Mouse (Mus musculus) heart, embryonic 14.5 days (tissue): ENCODE results near the gene Rora. TPM values are rescaled to one million over a fixed set of nuclear protein-coding genes. Genes with fewer than 3 reads are reported as not detected.

ENCODE experiments used
- ATAC-seq: fragments of 200-750 bp; cut with Nextera tagmentation; 2 replicates; pipeline ENCODE4 v1.8.0; 2017; ENCODE audit warnings: low read depth, moderate TSS enrichment; ENCODE audit not compliant: insufficient number of reproducible peaks, insufficient read depth, low FRiP score
- H3K27ac ChIP-seq, 2 experiments: fragments of 200-500 bp in 1 of 2; fragments of 300-500 bp in 1 of 2; sonication (generic) in 1 of 2; replicated peaks in 1 of 2; 2 replicates each; pipeline ENCODE4 v1.5.1; 2012 to 2014; ENCODE audit warnings: low read depth in 2 of 2, low read length in 2 of 2, control low read depth in 1 of 2, mild to moderate bottlenecking in 1 of 2, mixed read lengths in 1 of 2; ENCODE audit not compliant: control insufficient read depth in 1 of 2, insufficient read depth in 1 of 2
- H3K27me3 ChIP-seq: fragments of 300-500 bp; sonication (generic); 2 replicates; pipeline ENCODE4 v1.6.1; 2014; ENCODE audit warnings: mild to moderate bottlenecking, low read length, control low read depth; ENCODE audit not compliant: control insufficient read depth, insufficient read depth
- H3K36me3 ChIP-seq: fragments of 300-500 bp; sonication (generic); 2 replicates; pipeline ENCODE4 v1.6.1; 2014; ENCODE audit warnings: mild to moderate bottlenecking, control low read depth, low read length, mixed read lengths; ENCODE audit not compliant: control insufficient read depth, insufficient read depth
- H3K4me1 ChIP-seq, 2 experiments: fragments of 200-500 bp in 1 of 2; fragments of 300-500 bp in 1 of 2; sonication (generic) in 1 of 2; 2 replicates each; pipeline ENCODE4 v1.6.1; 2012 to 2014; ENCODE audit warnings: low read length in 2 of 2, control low read depth in 1 of 2, mixed read lengths in 1 of 2; ENCODE audit not compliant: control insufficient read depth in 2 of 2, insufficient read depth in 2 of 2
- H3K4me2 ChIP-seq: fragments of 300-500 bp; sonication (generic); 2 replicates; pipeline ENCODE4 v1.6.1; 2014; ENCODE audit warnings: mild to moderate bottlenecking, low read length
- H3K4me3 ChIP-seq, 2 experiments: fragments of 200-500 bp in 1 of 2; fragments of 300-500 bp in 1 of 2; sonication (generic) in 1 of 2; 2 replicates each; pipeline ENCODE4 v1.5.1; 2012 to 2014; ENCODE audit warnings: low read length in 2 of 2, mild to moderate bottlenecking in 2 of 2, control low read depth in 1 of 2, low read depth in 1 of 2, moderate library complexity in 1 of 2; ENCODE audit not compliant: control insufficient read depth in 1 of 2, insufficient read depth in 1 of 2
- H3K9ac ChIP-seq: fragments of 300-500 bp; sonication (generic); 2 replicates; pipeline ENCODE4 v1.6.1; 2014; ENCODE audit warnings: mild to moderate bottlenecking, low read length
- H3K9me3 ChIP-seq: fragments of 300-500 bp; sonication (generic); 2 replicates; pipeline ENCODE4 v1.6.1; 2016; ENCODE audit warnings: low read length, control low read depth; ENCODE audit not compliant: control insufficient read depth
- WGBS: fragments of 180-500 bp; shearing (Covaris S2); extraction: QIAGEN DNeasy Blood & Tissue Kit; methylation state at CpG from one replicate; pipeline ENCODE4 v1.1.7; 2014; 5-methylcytosine and 5-hydroxymethylcytosine counted together
- polyA plus RNA-seq: library from polyadenylated mRNA; unstranded; fragments of >200 nt; fragmentation: Nextera tagmentation; extraction: Ambion mirVana; gene quantifications from 2 replicates; pipeline ENCODE4 v1.2.1, GENCODE M21; 2014

The Rora gene
- polyA plus RNA-seq, 1 experiment from 2014 or later, result 6.9 TPM

DNA sequence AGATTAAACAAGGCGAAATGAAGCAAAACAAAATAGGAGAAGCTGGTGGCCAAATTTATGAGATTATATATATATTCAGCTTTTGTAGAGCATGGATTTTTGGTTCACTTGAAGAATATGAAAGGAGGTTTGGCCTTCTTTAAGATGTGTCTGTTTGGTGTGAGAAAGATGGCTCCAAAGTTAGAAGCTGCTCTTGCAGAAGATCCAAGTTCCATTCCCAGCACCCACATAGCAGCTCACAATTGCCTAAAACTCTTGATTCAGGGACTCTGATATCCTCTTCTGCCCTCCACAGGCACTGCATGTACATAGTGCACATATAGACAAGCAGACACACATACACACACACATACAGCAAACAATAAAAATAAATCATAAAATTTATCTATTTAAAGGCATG lies 668.4 kb downstream of the Rora start:
- no peaks in the 10 kb centered on the region for H3K9me3 ChIP-seq
- H3K9ac ChIP-seq, result no peak overlapping the region
- no peak overlapping the region for H3K4me2 ChIP-seq
- ATAC-seq, result no peak
- no peaks in the 10 kb centered on the region for H3K36me3 ChIP-seq
- peaks cover 11 to 38% of the 10 kb centered on the region in 2 experiments for H3K4me1 ChIP-seq
- WGBS, result 86% methylated on average over 1 of the region's 1 CpGs
- no peak overlapping the region for H3K27ac ChIP-seq
- no peaks in the 10 kb centered on the region for H3K27me3 ChIP-seq
- H3K4me3 ChIP-seq, result no peak overlapping the region

DNA sequence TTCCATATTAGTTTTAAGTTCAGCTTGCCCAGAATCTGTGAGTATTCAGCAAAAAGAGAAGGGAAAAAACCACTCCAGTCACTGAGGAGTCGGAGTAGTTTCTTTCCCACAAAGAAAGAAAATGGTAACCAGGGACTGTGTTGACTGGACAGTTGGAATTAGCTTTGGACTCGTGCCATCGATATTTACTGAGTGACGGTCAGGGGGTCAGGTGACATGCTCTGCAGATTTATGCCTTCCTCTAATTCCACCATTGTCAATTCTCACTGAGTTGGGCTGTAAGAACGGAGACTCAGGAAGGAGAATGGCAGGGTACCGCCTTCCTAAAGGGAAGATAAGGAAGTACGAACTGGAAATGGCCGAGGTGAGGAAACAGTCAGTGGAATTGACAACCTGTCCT lies 670.2 kb downstream of the Rora start:
- ATAC-seq, result no peak
- Histone ChIP-seq H3K27ac (0 out of 4 replicates have a peak overlapping the region, but pooled peaks of 1 of the 2 experiments have one; percentile 10), H3K4me3 (no peak overlapping the region), H3K4me1 (peaks cover 11 to 31% of the 10 kb centered on the region in 2 experiments), H3K9ac (no peak overlapping the region), H3K4me2 (peak overlapping the region; percentile 20; the same call in 1 of the 2 replicates), H3K9me3 (no peaks in the 10 kb centered on the region), H3K27me3 (no peaks in the 10 kb centered on the region), H3K36me3 (no peaks in the 10 kb centered on the region)
- 41% methylated on average over 8 of the region's 8 CpGs for WGBS

DNA sequence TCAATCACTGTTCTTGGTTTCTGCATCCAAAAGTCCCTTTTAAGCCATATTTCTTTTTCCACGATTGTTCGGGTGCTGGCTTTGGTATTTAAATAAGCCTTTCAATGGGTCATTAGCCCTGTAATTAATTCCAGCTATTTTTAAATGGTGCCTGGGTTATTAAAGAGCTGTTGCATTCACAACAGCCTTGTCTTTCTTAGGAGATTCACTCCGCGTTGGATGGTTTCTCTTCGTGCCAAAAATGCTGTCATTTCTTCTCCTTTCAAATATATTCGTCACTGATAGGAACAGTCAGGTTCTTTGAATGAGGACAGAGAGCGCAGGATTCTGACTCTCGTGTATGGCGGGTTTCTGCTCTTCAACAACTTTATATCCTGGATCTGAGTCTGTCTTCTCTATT lies 673.5 kb downstream of the Rora start:
- Histone ChIP-seq H3K9me3 (no peaks in the 10 kb centered on the region), H3K27ac (no peak overlapping the region), H3K9ac (no peak overlapping the region), H3K36me3 (no peaks in the 10 kb centered on the region), H3K27me3 (no peaks in the 10 kb centered on the region), H3K4me1 (peaks cover 9 to 22% of the 10 kb centered on the region in 2 experiments), H3K4me2 (no peak overlapping the region), H3K4me3 (no peak overlapping the region)
- no peak for ATAC-seq
- 88% methylated on average over 9 of the region's 9 CpGs for WGBS

DNA sequence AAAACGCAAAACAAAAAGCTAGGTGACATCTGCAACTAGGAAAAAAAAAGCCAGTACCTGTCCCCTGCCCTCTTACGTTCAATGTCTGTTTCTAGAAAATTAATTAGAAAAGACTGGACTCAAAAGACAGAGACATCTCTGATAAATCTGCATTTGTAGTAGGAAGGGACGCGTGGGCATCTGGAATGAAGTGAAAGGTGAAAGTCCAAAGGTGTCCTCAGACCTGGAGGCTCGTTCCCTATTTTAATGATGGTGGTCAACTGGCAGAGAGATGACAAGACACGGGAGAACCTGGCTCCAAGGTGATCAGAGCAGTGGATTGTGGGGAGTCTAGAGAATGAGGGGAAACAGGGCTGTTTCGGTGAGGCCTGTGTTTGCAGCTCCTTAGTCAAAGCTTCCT lies 674.0 kb downstream of the Rora start:
- H3K27me3 ChIP-seq, result no peaks in the 10 kb centered on the region
- ATAC-seq, result no peak
- H3K9me3 ChIP-seq, result no peaks in the 10 kb centered on the region
- peaks cover 9 to 22% of the 10 kb centered on the region in 2 experiments for H3K4me1 ChIP-seq
- no peak overlapping the region for H3K9ac ChIP-seq
- no peak overlapping the region for H3K27ac ChIP-seq
- no peak overlapping the region for H3K4me3 ChIP-seq
- WGBS, result 88% methylated on average over 7 of the region's 7 CpGs
- H3K4me2 ChIP-seq, result no peak overlapping the region
- H3K36me3 ChIP-seq, result no peaks in the 10 kb centered on the region

DNA sequence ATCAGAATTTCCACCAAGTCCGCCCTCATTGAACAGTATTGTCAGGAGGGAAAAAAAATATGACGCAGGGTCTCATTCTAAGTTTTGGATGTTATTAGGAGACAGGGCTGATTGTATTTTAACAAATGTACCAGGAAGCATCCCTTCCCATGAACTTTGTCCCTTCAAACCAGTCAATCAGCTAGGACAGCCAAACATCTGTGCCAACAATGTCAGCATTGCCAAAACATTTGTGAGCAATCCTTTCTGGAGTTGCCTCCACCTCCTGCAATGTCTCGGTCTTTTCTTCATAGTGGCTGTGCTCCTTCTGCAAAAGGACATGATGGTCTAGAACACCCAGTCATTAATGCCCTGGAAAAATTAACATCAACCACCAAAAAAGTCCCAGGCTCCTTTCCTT lies 678.2 kb downstream of the Rora start:
- no peak overlapping the region for H3K27ac ChIP-seq
- no peaks in the 10 kb centered on the region for H3K36me3 ChIP-seq
- no peaks in the 10 kb centered on the region for H3K27me3 ChIP-seq
- H3K9me3 ChIP-seq, result no peaks in the 10 kb centered on the region
- no peak overlapping the region for H3K9ac ChIP-seq
- H3K4me2 ChIP-seq, result no peak overlapping the region
- no peak for ATAC-seq
- 91% methylated on average over 3 of the region's 3 CpGs for WGBS
- H3K4me3 ChIP-seq, result no peak overlapping the region
- peaks cover 6 to 9% of the 10 kb centered on the region in 2 experiments for H3K4me1 ChIP-seq

DNA sequence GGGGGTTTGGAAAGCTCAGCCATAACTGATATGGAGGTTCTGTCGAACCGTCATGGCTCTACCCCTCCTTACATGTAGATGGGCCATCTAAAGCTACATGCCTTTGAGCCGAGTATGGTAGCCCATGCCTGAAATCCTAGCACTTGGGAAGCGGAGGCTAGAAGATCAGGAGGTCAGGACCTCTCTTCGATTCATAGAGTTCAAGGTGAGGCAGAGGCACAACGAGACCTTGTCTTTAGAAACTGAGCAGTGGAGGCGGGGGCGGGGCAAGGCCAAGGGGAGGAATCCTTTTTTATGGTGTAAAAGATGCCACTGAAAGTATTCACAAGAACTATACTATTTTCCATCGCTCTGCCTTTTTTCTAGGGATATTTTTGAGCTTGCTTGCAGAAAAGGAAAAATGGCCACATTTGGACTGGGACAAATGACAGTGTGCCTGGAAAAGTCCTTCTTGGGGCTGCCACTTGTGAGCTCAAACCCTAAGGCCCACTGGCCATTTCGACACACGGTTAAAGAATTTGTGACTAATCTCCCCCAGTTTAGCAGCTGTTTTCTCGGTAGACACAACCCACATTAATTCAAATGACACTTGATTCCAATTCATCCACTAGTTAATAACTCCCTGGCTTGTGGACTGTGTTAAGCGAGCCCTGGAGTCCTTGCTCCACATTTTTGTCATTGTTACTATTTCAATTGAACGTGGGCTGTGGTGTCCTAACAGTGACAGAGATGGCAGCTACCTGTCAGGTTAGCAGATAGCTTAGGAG lies 679.4 kb downstream of the Rora start:
- H3K9ac ChIP-seq, result no peak overlapping the region
- no peaks in the 10 kb centered on the region for H3K9me3 ChIP-seq
- no peak overlapping the region for H3K27ac ChIP-seq
- 82% methylated on average over 14 of the region's 14 CpGs for WGBS
- H3K4me2 ChIP-seq, result no peak overlapping the region
- H3K4me1 ChIP-seq, result peaks cover 9% of the 10 kb centered on the region in 2 experiments
- H3K4me3 ChIP-seq, result no peak overlapping the region
- no peak for ATAC-seq
- no peaks in the 10 kb centered on the region for H3K27me3 ChIP-seq
- H3K36me3 ChIP-seq, result no peaks in the 10 kb centered on the region

DNA sequence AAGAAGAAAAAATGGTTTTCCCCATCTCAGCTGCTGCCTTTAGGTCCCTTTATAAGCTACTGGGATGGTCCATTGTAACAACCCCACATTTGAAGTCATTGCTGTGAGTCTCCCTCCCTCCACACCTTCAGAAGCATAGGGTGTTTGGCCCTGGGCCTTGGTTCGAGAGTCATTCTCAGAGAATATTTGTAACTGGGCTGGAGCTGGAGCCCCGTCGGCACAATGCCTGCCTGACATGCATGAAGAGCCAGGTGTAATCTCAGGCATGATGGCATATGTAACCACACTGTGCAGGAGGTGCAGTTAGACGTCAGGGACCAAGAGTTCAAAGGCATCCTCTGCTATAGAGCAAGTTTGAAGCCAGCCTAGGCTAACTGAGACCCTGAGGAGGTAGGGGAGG lies 680.1 kb downstream of the Rora start:
- H3K9me3 ChIP-seq, result no peaks in the 10 kb centered on the region
- no peak overlapping the region for H3K9ac ChIP-seq
- WGBS, result 80% methylated on average over 4 of the region's 4 CpGs
- H3K27me3 ChIP-seq, result no peaks in the 10 kb centered on the region
- H3K4me1 ChIP-seq, result peaks cover 9 to 11% of the 10 kb centered on the region in 2 experiments
- ATAC-seq, result no peak
- no peak overlapping the region for H3K4me3 ChIP-seq
- no peak overlapping the region for H3K27ac ChIP-seq
- H3K4me2 ChIP-seq, result no peak overlapping the region
- no peaks in the 10 kb centered on the region for H3K36me3 ChIP-seq

DNA sequence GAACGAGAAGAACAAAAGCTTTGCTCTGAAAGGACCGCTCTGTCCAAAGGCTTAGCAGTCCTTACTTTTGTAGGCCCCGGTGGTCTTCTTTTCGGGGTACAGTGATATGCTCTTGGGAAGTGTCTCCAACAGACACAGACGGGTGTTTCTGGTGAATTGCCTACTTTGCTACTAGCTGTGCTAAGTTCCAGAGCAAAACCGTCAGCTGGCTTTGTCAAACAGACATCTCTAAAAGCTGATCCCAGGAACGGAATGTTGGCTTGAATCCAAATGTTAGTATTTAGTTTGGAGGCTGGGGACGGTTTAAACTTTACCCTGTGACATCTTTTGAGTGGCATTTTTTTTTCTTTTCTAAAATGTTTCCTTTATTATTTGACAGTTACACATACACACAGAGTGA lies 680.5 kb downstream of the Rora start:
- Histone ChIP-seq H3K9ac (no peak overlapping the region), H3K36me3 (no peaks in the 10 kb centered on the region), H3K9me3 (no peaks in the 10 kb centered on the region), H3K27me3 (no peaks in the 10 kb centered on the region), H3K4me2 (no peak overlapping the region), H3K27ac (no peak overlapping the region), H3K4me3 (no peak overlapping the region), H3K4me1 (peaks cover 9 to 11% of the 10 kb centered on the region in 2 experiments)
- no peak for ATAC-seq
- WGBS, result 38% methylated on average over 8 of the region's 8 CpGs
